Mouse (Mus musculus): ENCODE measurements at regions not wholly inside any gene's neighbourhood (a gene's known extent, or its start where the extent isn't known, plus 50 kb on each side); places are given as distances from the start of the nearest gene placed in this dataset.

DNA sequence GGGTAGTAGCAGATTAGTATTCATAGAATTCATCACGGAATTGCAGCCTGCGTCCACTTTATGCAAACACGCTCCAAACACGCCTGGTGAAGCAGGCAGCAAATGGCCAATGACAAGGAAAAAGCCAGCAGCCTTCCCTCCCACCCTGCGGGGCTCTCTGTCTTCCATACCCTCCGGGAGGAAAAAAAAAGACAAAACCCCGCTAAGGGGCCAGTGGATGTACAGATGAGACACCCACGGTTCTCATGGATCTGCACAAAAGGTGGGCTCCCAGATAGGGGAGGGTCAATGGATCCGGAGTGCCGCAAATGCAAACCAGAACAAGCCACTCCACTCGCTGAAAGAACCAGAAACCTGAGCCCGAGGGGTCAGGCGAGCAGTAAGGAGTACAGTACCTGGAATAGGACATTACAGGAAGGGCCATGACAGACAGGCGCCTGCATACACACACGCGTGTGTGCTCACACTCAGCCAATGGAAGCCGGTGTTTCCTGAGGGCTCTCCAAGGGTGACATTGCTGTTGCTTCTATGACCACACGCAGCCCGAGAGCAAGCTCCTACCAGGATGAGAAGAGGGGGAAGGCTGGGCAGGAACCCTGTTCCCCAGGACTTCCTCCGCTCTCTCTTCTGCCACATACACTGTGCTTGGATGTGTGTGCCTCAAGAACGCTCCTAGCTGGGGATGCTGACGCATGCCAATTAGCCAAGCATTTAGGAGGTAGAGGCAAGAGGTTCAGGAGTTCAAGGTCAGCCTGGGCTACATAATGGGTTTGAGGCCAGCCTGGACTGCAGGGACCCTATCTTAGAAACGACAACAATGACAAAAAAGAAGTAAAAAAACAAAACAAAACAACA is 57.5 kb upstream of the Casz1 start:
- 49% methylated on average over 23 of the region's 23 CpGs for WGBS
- H3K9me3 ChIP-seq: no peaks in the 10 kb centered on the region
- H3K9ac ChIP-seq: no peak overlapping the region
- no peak overlapping the region for H3K27ac ChIP-seq
- no peak for ATAC-seq (ENCODE audit: insufficient read depth, low FRiP score, low read depth)
- H3K36me3 ChIP-seq: no peaks in the 10 kb centered on the region
- no peak overlapping the region for H3K4me2 ChIP-seq
- H3K4me3 ChIP-seq (replicated peaks): no peak overlapping the region
- H3K4me1 ChIP-seq: peaks cover 5% of the 10 kb centered on the region; the same call in 1 of the 2 replicates
- H3K27me3 ChIP-seq (replicated peaks): no peaks in the 10 kb centered on the region

DNA sequence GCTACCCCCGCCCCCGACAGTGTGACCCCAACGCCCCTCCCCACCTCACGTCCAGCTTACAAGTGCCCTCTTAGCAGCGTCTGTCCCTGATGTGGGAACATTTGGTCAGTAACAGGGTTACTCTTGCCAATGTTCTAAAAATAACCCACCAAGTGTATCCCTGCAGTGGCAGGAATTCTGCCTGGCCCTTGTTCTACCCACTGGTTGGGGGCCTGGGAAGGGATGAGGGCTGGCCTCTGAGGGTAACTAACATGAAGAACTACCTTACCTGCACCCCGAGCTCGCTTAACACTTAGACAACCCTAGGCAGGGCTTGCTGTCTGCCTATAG is 56.9 kb upstream of the Casz1 start:
- Histone ChIP-seq H3K4me3 (replicated peaks) (no peak overlapping the region), H3K4me2 (no peak overlapping the region), H3K9me3 (no peaks in the 10 kb centered on the region), H3K27ac (no peak overlapping the region), H3K9ac (no peak overlapping the region), H3K36me3 (no peaks in the 10 kb centered on the region), H3K4me1 (peaks cover 5% of the 10 kb centered on the region; the same call in 1 of the 2 replicates), H3K27me3 (replicated peaks) (no peaks in the 10 kb centered on the region)
- no peak for ATAC-seq (ENCODE audit: insufficient read depth, low FRiP score, low read depth)
- 71% methylated on average over 7 of the region's 7 CpGs for WGBS

DNA sequence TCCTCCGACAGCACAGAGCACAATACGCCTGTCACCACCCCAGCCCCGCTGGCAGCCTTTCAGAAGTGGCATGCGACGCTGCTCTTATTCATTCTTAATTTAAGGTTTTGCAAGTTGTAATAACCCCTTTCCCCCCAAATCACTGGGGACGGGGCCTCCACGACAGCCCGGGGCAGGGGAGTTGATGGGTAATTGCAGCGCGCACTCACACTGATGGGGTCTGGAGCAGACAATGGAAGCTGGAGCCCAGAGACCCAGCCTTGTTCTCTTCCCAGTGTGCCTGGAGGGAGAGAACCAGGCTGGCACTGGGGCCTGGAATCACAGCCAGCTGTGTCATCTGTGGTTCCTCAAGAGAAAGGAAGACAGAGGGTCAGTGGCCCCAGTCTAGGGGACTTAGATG is 54.2 kb upstream of the Casz1 start:
- ATAC-seq (ENCODE audit: insufficient read depth, low FRiP score, low read depth): no peak
- no peak overlapping the region for H3K4me3 ChIP-seq (replicated peaks)
- H3K4me2 ChIP-seq: no peak overlapping the region
- no peaks in the 10 kb centered on the region for H3K36me3 ChIP-seq
- no peak overlapping the region for H3K9ac ChIP-seq
- no peaks in the 10 kb centered on the region for H3K9me3 ChIP-seq
- H3K27me3 ChIP-seq (replicated peaks): no peaks in the 10 kb centered on the region
- peaks cover 9% of the 10 kb centered on the region; the same call in 1 of the 2 replicates for H3K4me1 ChIP-seq
- no peak overlapping the region for H3K27ac ChIP-seq
- 78% methylated on average over 10 of the region's 10 CpGs for WGBS

DNA sequence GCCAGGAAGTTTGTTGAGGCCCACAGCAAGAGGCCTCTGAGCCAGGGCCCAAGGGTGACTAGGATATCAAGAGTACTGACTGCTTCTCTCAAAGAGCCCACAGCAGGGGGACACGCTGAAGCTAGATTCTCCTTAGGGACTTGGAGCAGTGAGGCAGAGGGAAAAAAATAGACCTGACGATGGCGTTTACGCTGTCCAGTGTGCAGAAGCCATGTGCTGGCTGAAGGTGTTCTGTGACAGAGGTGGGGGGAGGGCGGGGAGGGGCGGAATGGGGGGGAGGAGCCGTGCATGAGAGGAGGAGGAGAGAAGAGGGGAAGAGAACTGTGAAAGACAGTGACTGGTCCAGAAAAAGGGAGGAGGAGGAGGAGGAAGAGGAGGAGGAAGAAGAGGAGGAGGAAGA is 52.6 kb upstream of the Casz1 start:
- H3K4me1 ChIP-seq: peaks cover 9% of the 10 kb centered on the region; the same call in 1 of the 2 replicates
- H3K9me3 ChIP-seq: no peaks in the 10 kb centered on the region
- no peaks in the 10 kb centered on the region for H3K27me3 ChIP-seq (replicated peaks)
- no peak overlapping the region for H3K4me3 ChIP-seq (replicated peaks)
- no peak overlapping the region for H3K27ac ChIP-seq
- no peak for ATAC-seq (ENCODE audit: insufficient read depth, low FRiP score, low read depth)
- no peak overlapping the region for H3K9ac ChIP-seq
- 55% methylated on average over 7 of the region's 7 CpGs for whole genome bisulfite sequencing
- no peak overlapping the region for H3K4me2 ChIP-seq
- no peaks in the 10 kb centered on the region for H3K36me3 ChIP-seq

DNA sequence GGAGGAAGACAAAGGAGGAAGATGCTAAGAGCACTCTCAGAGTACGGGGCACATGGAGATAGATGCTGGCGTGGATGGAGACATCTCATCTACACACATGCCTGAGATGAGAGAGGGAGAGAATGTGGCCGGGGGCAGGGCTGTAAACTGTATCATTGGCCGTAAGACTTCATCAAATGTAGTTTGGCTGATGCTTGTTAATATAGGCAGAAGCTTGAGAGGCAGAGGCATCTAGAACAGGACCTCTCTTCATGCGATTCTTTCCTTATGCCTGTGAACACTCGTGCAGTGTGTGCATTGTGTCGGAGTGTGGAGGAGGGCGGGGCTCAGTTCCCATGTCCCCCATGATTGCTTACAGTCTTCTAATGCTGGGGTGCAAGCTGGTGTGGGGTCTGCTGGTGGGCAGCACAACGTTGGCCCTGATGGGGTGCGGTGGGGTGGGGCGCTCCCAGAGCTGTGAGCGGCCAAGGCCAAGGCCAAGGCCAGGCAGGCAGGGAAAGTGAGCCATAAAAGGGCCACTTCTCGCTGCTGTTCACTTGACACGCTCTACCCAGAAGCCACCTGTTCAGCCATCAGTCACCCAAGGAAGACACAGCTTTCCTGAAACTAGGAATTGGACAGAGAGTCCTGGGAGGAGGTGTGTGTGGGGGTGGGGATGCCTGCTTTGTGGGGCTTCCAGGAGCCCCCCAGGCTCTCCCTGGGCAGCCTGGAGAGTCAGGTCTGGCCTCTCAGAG is 51.7 kb upstream of the Casz1 start:
- 0 out of 2 replicates have a peak, but pooled peaks have one; percentile 24 for ATAC-seq (ENCODE audit: insufficient read depth, low FRiP score, low read depth)
- peaks cover 9% of the 10 kb centered on the region; the same call in 1 of the 2 replicates for H3K4me1 ChIP-seq
- no peak overlapping the region for H3K4me3 ChIP-seq (replicated peaks)
- no peaks in the 10 kb centered on the region for H3K9me3 ChIP-seq
- no peaks in the 10 kb centered on the region for H3K36me3 ChIP-seq
- 74% methylated on average over 14 of the region's 14 CpGs for WGBS
- H3K9ac ChIP-seq: no peak overlapping the region
- no peak overlapping the region for H3K27ac ChIP-seq
- H3K27me3 ChIP-seq (replicated peaks): no peaks in the 10 kb centered on the region
- no peak overlapping the region for H3K4me2 ChIP-seq

DNA sequence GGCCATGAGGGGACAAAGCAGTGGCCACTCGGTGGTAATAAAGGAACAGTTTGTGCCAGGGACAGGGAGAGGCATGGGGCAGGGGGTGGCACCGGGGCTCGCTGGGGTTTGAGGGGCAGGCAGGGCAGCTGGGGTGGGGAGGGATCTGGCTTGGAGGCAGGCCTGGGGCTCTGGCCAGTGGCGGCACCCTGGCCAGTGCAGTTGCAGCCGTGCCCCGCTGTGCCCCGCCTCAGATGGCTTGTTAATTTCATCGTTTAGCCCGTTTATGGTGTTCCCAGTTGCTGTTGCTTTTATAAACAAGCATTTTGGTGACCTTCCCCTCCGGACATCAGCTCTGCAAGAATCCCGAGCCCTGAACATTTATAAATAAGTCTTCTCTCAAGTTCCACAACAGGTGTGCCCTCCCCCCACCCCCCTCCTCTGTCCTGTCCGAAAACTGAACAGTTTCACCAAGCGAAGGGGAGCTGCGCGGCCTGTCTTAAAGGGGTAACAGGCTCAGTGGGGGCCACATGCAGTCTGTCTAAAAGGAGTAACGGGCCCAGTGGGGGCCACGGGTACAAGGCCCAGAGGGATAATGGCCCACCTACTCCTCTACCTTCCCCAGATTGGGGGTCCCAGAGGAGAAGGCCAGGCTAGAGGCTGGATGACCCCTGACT is 51.0 kb upstream of the Casz1 start:
- H3K4me1 ChIP-seq: peaks cover 9% of the 10 kb centered on the region; the same call in 1 of the 2 replicates
- no peak for ATAC-seq (ENCODE audit: insufficient read depth, low FRiP score, low read depth)
- H3K27ac ChIP-seq: no peak overlapping the region
- 54% methylated on average over 17 of the region's 17 CpGs for WGBS
- H3K4me3 ChIP-seq (replicated peaks): no peak overlapping the region
- no peak overlapping the region for H3K4me2 ChIP-seq
- no peaks in the 10 kb centered on the region for H3K27me3 ChIP-seq (replicated peaks)
- H3K36me3 ChIP-seq: no peaks in the 10 kb centered on the region
- H3K9ac ChIP-seq: no peak overlapping the region
- no peaks in the 10 kb centered on the region for H3K9me3 ChIP-seq

DNA sequence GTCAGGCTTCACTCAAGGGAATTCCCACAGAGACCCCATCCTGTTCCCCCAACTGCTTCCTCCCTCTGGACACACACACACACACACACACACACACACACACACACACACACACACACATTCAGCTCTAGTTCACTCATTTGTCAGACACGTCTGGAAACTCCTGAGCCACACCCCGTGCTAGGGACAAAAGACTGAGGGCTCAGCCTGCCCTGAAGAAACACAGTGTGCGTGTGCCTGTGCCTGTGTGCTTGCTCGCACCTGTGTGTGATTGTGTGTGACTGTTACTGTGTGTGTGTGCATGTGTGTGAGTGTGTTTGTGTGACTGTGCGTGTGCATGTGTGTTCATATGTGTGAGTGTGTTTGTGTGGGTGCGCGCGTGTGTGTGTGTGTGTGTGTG is 50.4 kb upstream of the Casz1 start:
- no peaks in the 10 kb centered on the region for H3K9me3 ChIP-seq
- H3K36me3 ChIP-seq: no peaks in the 10 kb centered on the region
- H3K27ac ChIP-seq: no peak overlapping the region
- 73% methylated on average over 8 of the region's 8 CpGs for WGBS
- H3K4me1 ChIP-seq: peaks cover 9% of the 10 kb centered on the region; the same call in 1 of the 2 replicates
- H3K4me2 ChIP-seq: no peak overlapping the region
- H3K9ac ChIP-seq: no peak overlapping the region
- ATAC-seq (ENCODE audit: insufficient read depth, low FRiP score, low read depth): peak; percentile 60; the same call in 1 of the 2 replicates
- H3K4me3 ChIP-seq (replicated peaks): no peak overlapping the region
- no peaks in the 10 kb centered on the region for H3K27me3 ChIP-seq (replicated peaks)
